Mouse (Mus musculus): Measurements from ENCODE around the gene C530025M09Rik. TPM values are rescaled to one million over a fixed set of nuclear protein-coding genes. Genes with fewer than 3 reads are reported as not detected.

C530025M09Rik gene
- polyA plus RNA-seq, 1 experiment from 2014 or later, result 0.85 TPM

Other genes with a start within 250 kb of the C530025M09Rik start
- 14.0 and 14.7 TPM in 2 replicates for gene Syndig1, start 2.0 kb downstream of the C530025M09Rik start, polyA plus RNA-seq (2015; fragmentation: Nextera tagmentation; extraction: Ambion mirVana)